Mouse (Mus musculus): ENCODE results near the gene Dmgdh. TPM values are rescaled to one million over a fixed set of nuclear protein-coding genes. Genes with fewer than 3 reads are reported as not detected.

The Dmgdh gene
- polyA plus RNA-seq, 1 experiment from 2014 or later: 0.24 TPM

DNA sequence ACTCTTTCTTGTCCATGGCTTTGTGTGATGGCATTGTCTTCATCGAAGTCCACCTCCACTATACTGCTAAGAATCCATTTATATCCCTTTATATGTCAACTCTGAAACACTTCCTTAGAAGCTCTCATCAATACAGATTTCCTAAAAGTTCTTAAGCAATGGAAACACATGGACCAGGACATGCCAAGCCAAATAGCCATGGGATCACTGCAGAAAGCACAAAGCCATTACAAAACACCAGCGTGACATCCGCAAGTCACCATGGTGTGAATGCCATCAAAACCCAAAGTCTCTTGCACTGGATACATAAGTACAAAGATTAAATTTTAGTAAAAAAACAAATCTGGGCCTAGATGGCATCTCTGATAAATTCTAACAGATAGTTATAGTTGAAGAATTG lies 15.3 kb downstream of the Dmgdh start:
- Histone ChIP-seq H3K9ac (ENCODE audit: low read depth, low read length) (no peak overlapping the region), H3K4me1 (ENCODE audit: control insufficient read depth, insufficient read depth, low read length) (no peaks in the 10 kb centered on the region; the same call in 1 of the 2 replicates), H3K36me3 (ENCODE audit: control insufficient read depth, insufficient read depth, low read length) (no peaks in the 10 kb centered on the region), H3K4me2 (no peak overlapping the region), H3K9me3 (replicated peaks; ENCODE audit: control insufficient read depth, low read length) (no peaks in the 10 kb centered on the region), H3K4me3 (ENCODE audit: low read depth, low read length) (no peak overlapping the region), H3K27me3 (ENCODE audit: control insufficient read depth, insufficient read depth, low read length) (no peaks in the 10 kb centered on the region), H3K27ac (ENCODE audit: low read depth, low read length) (no peak overlapping the region)
- WGBS (ENCODE audit: insufficient replicate concordance): 89% methylated on average over 3 of the region's 3 CpGs
- ATAC-seq (replicated peaks; ENCODE audit: insufficient number of reproducible peaks, low FRiP score, low TSS enrichment): no peak

DNA sequence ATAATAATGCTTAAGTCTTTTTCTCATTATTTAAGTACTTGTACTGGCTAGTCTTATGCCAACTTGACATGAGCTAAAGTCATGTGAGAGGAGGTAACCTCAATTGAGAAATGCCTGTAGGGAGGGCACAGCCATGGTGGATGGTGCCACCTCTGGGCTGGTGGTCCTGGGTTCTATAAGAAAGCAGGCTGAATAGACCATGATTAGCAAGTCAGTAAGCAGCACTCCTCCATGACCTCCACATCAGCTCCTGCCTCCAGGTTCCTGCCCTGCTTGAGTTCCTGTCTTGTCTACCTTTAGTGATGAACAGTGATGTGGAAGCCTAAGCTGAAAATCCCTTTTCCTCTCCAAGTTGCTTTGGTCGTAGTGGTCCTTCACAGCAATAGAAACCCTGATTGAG lies 16.6 kb downstream of the Dmgdh start:
- Histone ChIP-seq H3K4me3 (ENCODE audit: low read depth, low read length) (no peak overlapping the region), H3K4me2 (no peak overlapping the region), H3K36me3 (ENCODE audit: control insufficient read depth, insufficient read depth, low read length) (no peaks in the 10 kb centered on the region), H3K27me3 (ENCODE audit: control insufficient read depth, insufficient read depth, low read length) (no peaks in the 10 kb centered on the region), H3K27ac (ENCODE audit: low read depth, low read length) (no peak overlapping the region), H3K4me1 (ENCODE audit: control insufficient read depth, insufficient read depth, low read length) (no peaks in the 10 kb centered on the region; the same call in 1 of the 2 replicates), H3K9ac (ENCODE audit: low read depth, low read length) (no peak overlapping the region), H3K9me3 (replicated peaks; ENCODE audit: control insufficient read depth, low read length) (no peaks in the 10 kb centered on the region)
- no peak for ATAC-seq (replicated peaks; ENCODE audit: insufficient number of reproducible peaks, low FRiP score, low TSS enrichment)
- WGBS (ENCODE audit: insufficient replicate concordance): 72% methylated on average over 1 of the region's 1 CpGs

DNA sequence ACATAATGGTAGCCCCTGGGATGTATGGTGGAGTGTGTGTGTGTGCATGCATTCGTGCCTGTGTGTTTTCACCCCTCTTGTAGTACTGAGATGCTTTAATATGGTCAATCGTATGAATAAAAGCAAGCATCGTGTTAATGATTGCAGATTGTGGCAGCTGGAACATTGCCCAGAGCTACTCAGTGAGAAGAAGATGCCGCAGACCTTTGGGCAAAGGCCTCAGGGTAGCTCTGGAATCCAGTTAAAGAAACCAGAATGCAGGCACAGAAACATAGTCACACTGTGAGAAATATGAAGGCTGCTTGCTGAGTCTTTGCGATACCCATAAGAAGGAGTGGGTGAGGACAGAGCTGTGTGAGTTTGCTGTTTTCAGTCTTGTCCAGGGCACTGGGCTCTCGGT lies 24.6 kb downstream of the Dmgdh start:
- no peak overlapping the region for H3K27ac ChIP-seq (ENCODE audit: low read depth, low read length)
- no peaks in the 10 kb centered on the region for H3K4me1 ChIP-seq (ENCODE audit: control insufficient read depth, insufficient read depth, low read length)
- no peaks in the 10 kb centered on the region for H3K27me3 ChIP-seq (ENCODE audit: control insufficient read depth, insufficient read depth, low read length)
- H3K9me3 ChIP-seq (replicated peaks; ENCODE audit: control insufficient read depth, low read length): no peaks in the 10 kb centered on the region
- no peak overlapping the region for H3K9ac ChIP-seq (ENCODE audit: low read depth, low read length)
- WGBS (ENCODE audit: insufficient replicate concordance): 81% methylated on average over 6 of the region's 6 CpGs
- no peak overlapping the region for H3K4me3 ChIP-seq (ENCODE audit: low read depth, low read length)
- H3K4me2 ChIP-seq: no peak overlapping the region
- H3K36me3 ChIP-seq (ENCODE audit: control insufficient read depth, insufficient read depth, low read length): no peaks in the 10 kb centered on the region
- no peak for ATAC-seq (replicated peaks; ENCODE audit: insufficient number of reproducible peaks, low FRiP score, low TSS enrichment)

DNA sequence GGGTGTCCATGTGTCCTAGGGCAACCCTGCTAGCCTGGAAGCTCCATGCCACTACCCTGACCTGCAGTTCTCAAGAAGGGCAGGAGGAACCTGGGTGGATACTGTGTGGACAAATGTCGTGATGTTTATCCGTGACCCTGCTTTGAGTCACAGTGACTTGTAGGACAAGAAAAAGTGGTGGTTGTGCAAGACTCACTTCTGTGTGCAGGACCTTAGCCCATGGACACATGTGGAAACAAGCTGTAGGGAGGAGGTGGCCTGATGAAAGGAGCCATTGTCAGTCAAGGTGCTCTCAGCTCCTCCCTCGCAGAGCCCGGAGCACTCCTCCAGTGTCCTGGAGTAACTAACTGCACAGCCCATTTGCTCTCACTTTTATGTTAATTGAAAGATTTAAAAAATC lies 31.5 kb downstream of the Dmgdh start:
- Histone ChIP-seq H3K4me1 (ENCODE audit: control insufficient read depth, insufficient read depth, low read length) (no peaks in the 10 kb centered on the region), H3K4me3 (ENCODE audit: low read depth, low read length) (no peak overlapping the region), H3K4me2 (no peak overlapping the region), H3K27ac (ENCODE audit: low read depth, low read length) (no peak overlapping the region), H3K27me3 (ENCODE audit: control insufficient read depth, insufficient read depth, low read length) (no peaks in the 10 kb centered on the region), H3K9me3 (replicated peaks; ENCODE audit: control insufficient read depth, low read length) (no peaks in the 10 kb centered on the region), H3K36me3 (ENCODE audit: control insufficient read depth, insufficient read depth, low read length) (no peaks in the 10 kb centered on the region), H3K9ac (ENCODE audit: low read depth, low read length) (no peak overlapping the region)
- ATAC-seq (replicated peaks; ENCODE audit: insufficient number of reproducible peaks, low FRiP score, low TSS enrichment): no peak
- WGBS (ENCODE audit: insufficient replicate concordance): 74% methylated on average over 4 of the region's 4 CpGs

DNA sequence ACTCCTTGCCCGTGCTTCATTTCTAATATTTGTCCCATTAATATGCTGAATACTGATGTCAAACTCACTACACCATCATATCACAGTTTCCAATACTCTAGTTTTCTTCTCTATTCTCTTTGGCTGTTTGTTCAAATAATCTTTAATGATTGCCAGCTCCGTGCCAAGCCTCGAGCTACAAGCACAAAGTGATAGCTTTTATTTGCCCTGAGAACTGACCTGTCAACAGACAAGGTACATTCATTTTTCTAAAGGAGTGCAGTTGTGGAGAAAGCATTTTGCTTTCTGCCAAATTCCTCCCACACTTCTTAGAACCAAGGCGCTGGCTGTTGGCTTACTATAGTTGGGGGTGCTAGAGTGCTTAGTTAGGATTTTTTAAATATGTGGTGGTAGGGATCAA lies 33.0 kb downstream of the Dmgdh start:
- Histone ChIP-seq H3K9me3 (replicated peaks; ENCODE audit: control insufficient read depth, low read length) (no peaks in the 10 kb centered on the region), H3K9ac (ENCODE audit: low read depth, low read length) (no peak overlapping the region), H3K36me3 (ENCODE audit: control insufficient read depth, insufficient read depth, low read length) (no peaks in the 10 kb centered on the region), H3K4me3 (ENCODE audit: low read depth, low read length) (no peak overlapping the region), H3K27me3 (ENCODE audit: control insufficient read depth, insufficient read depth, low read length) (no peaks in the 10 kb centered on the region), H3K4me1 (ENCODE audit: control insufficient read depth, insufficient read depth, low read length) (no peaks in the 10 kb centered on the region), H3K27ac (ENCODE audit: low read depth, low read length) (no peak overlapping the region), H3K4me2 (no peak overlapping the region)
- WGBS (ENCODE audit: insufficient replicate concordance): 71% methylated on average over 4 of the region's 4 CpGs
- no peak for ATAC-seq (replicated peaks; ENCODE audit: insufficient number of reproducible peaks, low FRiP score, low TSS enrichment)

DNA sequence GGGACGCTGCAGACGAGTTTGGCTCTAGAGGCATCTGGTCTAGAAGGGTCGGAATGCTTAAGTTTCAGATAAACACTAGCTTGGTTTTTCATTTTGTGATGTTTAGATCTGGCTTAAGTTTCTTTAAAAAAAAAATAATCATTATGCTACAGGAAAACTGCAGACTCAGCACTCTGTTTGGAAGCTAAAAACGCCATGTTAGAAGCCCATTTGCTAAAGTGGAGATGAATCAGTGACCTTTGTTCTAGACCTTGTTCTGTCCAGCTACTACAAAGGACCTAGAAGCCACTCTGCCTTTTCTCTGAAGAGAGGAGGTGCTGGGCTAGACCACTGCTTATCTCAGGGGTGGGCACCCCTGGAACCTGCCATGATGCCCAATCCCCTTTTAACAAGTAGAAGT lies 36.1 kb downstream of the Dmgdh start:
- Histone ChIP-seq H3K9me3 (replicated peaks; ENCODE audit: control insufficient read depth, low read length) (no peaks in the 10 kb centered on the region), H3K36me3 (ENCODE audit: control insufficient read depth, insufficient read depth, low read length) (no peaks in the 10 kb centered on the region), H3K27ac (ENCODE audit: low read depth, low read length) (no peak overlapping the region), H3K4me3 (ENCODE audit: low read depth, low read length) (no peak overlapping the region), H3K9ac (ENCODE audit: low read depth, low read length) (no peak overlapping the region), H3K4me1 (ENCODE audit: control insufficient read depth, insufficient read depth, low read length) (no peaks in the 10 kb centered on the region), H3K4me2 (no peak overlapping the region), H3K27me3 (ENCODE audit: control insufficient read depth, insufficient read depth, low read length) (no peaks in the 10 kb centered on the region)
- no peak for ATAC-seq (replicated peaks; ENCODE audit: insufficient number of reproducible peaks, low FRiP score, low TSS enrichment)
- 82% methylated on average over 4 of the region's 4 CpGs for WGBS (ENCODE audit: insufficient replicate concordance)

DNA sequence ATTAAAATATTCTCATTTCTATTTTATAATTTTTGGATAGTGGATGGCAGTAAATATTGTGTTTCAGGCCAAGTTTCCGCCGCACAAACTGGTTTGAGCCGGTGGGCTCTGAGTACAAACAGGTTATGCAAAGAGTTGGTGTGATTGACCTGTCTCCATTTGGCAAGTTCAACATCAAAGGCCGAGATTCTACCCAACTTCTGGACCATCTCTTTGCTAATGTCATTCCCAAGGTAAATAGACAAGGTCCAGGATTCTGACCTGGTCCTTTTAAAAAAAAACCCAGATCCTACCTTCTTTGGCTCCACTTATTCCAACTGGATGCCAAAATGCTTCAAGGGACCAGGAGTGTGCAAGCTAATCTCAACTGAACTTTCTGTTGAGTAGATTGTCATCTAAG lies 37.0 kb downstream of the Dmgdh start:
- ATAC-seq (replicated peaks; ENCODE audit: insufficient number of reproducible peaks, low FRiP score, low TSS enrichment): no peak
- no peaks in the 10 kb centered on the region for H3K9me3 ChIP-seq (replicated peaks; ENCODE audit: control insufficient read depth, low read length)
- H3K27ac ChIP-seq (ENCODE audit: low read depth, low read length): no peak overlapping the region
- no peak overlapping the region for H3K9ac ChIP-seq (ENCODE audit: low read depth, low read length)
- no peak overlapping the region for H3K4me3 ChIP-seq (ENCODE audit: low read depth, low read length)
- H3K27me3 ChIP-seq (ENCODE audit: control insufficient read depth, insufficient read depth, low read length): no peaks in the 10 kb centered on the region
- no peaks in the 10 kb centered on the region for H3K36me3 ChIP-seq (ENCODE audit: control insufficient read depth, insufficient read depth, low read length)
- H3K4me2 ChIP-seq: no peak overlapping the region
- no peaks in the 10 kb centered on the region for H3K4me1 ChIP-seq (ENCODE audit: control insufficient read depth, insufficient read depth, low read length)
- 79% methylated on average over 4 of the region's 4 CpGs for WGBS (ENCODE audit: insufficient replicate concordance)

DNA sequence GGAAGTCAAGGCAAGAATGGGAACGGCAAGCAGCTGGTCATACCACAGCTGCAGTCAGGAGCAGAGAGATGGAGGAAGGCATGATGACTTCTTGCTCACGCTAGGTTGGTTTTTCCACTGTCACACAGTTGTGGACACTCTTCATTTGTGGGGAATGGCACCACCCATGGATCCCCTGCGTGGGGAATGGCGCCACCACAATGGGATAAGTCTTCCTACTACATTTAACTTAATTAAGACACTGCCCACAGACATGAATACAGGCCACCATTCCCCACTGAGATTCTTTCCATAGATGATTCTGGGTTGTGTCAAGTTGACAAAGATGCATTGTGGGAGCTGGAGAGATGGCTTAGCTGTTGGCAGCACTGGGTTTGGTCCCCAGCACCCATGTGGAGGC lies 38.1 kb downstream of the Dmgdh start:
- H3K4me2 ChIP-seq: no peak overlapping the region
- no peaks in the 10 kb centered on the region for H3K9me3 ChIP-seq (replicated peaks; ENCODE audit: control insufficient read depth, low read length)
- no peak overlapping the region for H3K4me3 ChIP-seq (ENCODE audit: low read depth, low read length)
- no peaks in the 10 kb centered on the region for H3K27me3 ChIP-seq (ENCODE audit: control insufficient read depth, insufficient read depth, low read length)
- H3K4me1 ChIP-seq (ENCODE audit: control insufficient read depth, insufficient read depth, low read length): no peaks in the 10 kb centered on the region
- H3K36me3 ChIP-seq (ENCODE audit: control insufficient read depth, insufficient read depth, low read length): no peaks in the 10 kb centered on the region
- no peak overlapping the region for H3K9ac ChIP-seq (ENCODE audit: low read depth, low read length)
- no peak overlapping the region for H3K27ac ChIP-seq (ENCODE audit: low read depth, low read length)
- no peak for ATAC-seq (replicated peaks; ENCODE audit: insufficient number of reproducible peaks, low FRiP score, low TSS enrichment)
- WGBS (ENCODE audit: insufficient replicate concordance): 87% methylated on average over 4 of the region's 4 CpGs

DNA sequence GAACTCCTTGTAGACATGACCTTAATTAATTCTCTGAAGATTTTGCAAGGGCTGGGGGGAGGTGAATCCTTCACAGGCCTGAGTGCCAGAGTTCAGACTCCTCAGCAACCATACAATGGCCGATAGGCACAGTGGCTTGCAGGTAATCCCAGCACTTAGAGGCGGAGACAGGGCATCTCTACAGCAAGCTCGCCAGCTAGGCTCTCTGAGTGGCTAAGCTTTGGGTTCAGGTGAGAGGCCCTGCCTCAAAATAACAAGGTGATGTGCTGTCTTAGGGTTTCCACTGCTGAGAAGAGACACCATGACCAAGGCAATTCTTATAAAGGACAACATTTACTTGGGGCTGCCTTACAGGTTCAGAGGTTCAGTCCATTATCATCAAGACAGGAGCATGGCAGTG lies 39.6 kb downstream of the Dmgdh start:
- H3K27me3 ChIP-seq (ENCODE audit: control insufficient read depth, insufficient read depth, low read length): no peaks in the 10 kb centered on the region
- H3K4me2 ChIP-seq: no peak overlapping the region
- H3K9me3 ChIP-seq (replicated peaks; ENCODE audit: control insufficient read depth, low read length): no peaks in the 10 kb centered on the region
- H3K9ac ChIP-seq (ENCODE audit: low read depth, low read length): no peak overlapping the region
- ATAC-seq (replicated peaks; ENCODE audit: insufficient number of reproducible peaks, low FRiP score, low TSS enrichment): no peak
- H3K4me1 ChIP-seq (ENCODE audit: control insufficient read depth, insufficient read depth, low read length): no peaks in the 10 kb centered on the region
- no peak overlapping the region for H3K27ac ChIP-seq (ENCODE audit: low read depth, low read length)
- 86% methylated on average over 3 of the region's 3 CpGs for WGBS (ENCODE audit: insufficient replicate concordance)
- H3K4me3 ChIP-seq (ENCODE audit: low read depth, low read length): no peak overlapping the region
- no peaks in the 10 kb centered on the region for H3K36me3 ChIP-seq (ENCODE audit: control insufficient read depth, insufficient read depth, low read length)

Measured in heart, embryonic 11.5 days (tissue).